Mouse (Mus musculus): ENCODE measurements around the gene Tnc.

DNA sequence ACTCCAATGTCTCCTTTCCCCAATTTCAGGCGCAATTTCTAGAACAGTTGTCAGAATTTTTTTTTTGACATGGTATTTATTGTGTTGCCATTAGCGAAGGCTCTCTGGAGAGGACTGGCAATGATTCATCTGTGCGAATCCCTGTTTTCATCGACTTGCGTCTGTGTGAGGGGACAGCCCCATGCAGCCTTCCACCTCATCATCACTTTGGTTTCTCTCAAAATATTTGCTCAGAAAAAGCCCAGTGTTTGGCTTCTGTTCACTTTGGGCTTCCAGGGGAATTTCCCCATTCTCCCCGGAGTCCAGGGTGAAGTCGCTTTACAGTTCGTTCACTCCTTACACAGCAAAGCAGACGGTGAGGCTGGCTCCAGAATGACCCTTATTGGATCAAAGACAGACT is 111.5 kb downstream of the Tnc start:
- TF ChIP-seq POLR2A (IDR thresholded peaks at IDR 0.05; ENCODE audit: low read depth, low read length) (no peak), CTCF (conservative IDR thresholded peaks at IDR 0.05; ENCODE audit: insufficient read depth, insufficient read length, low read depth, low read length) (no peak)
